Mouse (Mus musculus): ENCODE results near the gene 1700037H04Rik.
"Not testable (repeated sequence)": the region's sequence is repeated elsewhere in the genome, so short reads cannot be mapped to it uniquely, and the experiment has no call there.

1700037H04Rik gene

GRCm38 (mm10) chr2:131128211-131128610, 31.7 kb downstream of the 1700037H04Rik start:
- DNase-seq (ENCODE audit: low spot score in 2 of 2): peak in 1 of 2 experiments; percentile 5

- DNase-seq (ENCODE audit: low spot score in 2 of 2): peak; percentile 26 to 45
These were observed 32.6 kb downstream of the 1700037H04Rik start, which contains the start of gene Hspa12b for GRCm38 (mm10) chr2:131127161-131127730. Gene Hspa12b (plus strand): TSS chr2:131127280.

- DNase-seq (ENCODE audit: low spot score in 2 of 2): peak in 1 of 2 experiments; percentile 10
These were observed 33.7 kb downstream of the 1700037H04Rik start for GRCm38 (mm10) chr2:131125964-131126815.

- DNase-seq (ENCODE audit: low spot score in 2 of 2): peak in 1 of 2 experiments; percentile 5
These were observed 34.5 kb downstream of the 1700037H04Rik start for GRCm38 (mm10) chr2:131125157-131125963.

GRCm38 (mm10) chr2:131124166-131124565, 35.7 kb downstream of the 1700037H04Rik start:
- no peak for DNase-seq (ENCODE audit: low spot score in 2 of 2)

- DNase-seq (ENCODE audit: low spot score in 2 of 2): no peak
These were observed 40.8 kb downstream of the 1700037H04Rik start for GRCm38 (mm10) chr2:131118968-131119574.

- no peak for DNase-seq (ENCODE audit: low spot score in 2 of 2)
These were observed 53.9 kb downstream of the 1700037H04Rik start for GRCm38 (mm10) chr2:131105989-131106388.

- not testable (repeated sequence) for DNase-seq (ENCODE audit: low spot score in 2 of 2)
These were observed 54.8 kb downstream of the 1700037H04Rik start for GRCm38 (mm10) chr2:131105061-131105460.

- DNase-seq (ENCODE audit: low spot score in 2 of 2): no peak
These were observed 55.9 kb downstream of the 1700037H04Rik start for GRCm38 (mm10) chr2:131104021-131104420.

GRCm38 (mm10) chr2:131101530-131101929, 58.4 kb downstream of the 1700037H04Rik start:
- no peak for DNase-seq (ENCODE audit: low spot score in 2 of 2)

GRCm38 (mm10) chr2:131097087-131097486, 62.8 kb downstream of the 1700037H04Rik start:
- no peak for DNase-seq (ENCODE audit: low spot score in 2 of 2)
